Mouse (Mus musculus) embryonic facial prominence, embryonic 15.5 days (tissue): ENCODE measurements around the gene Sema7a. TPM values are rescaled to one million over a fixed set of nuclear protein-coding genes. Genes with fewer than 3 reads are reported as not detected.

Experiments used
- ATAC-seq: fragments of 200-750 bp; cut with Nextera tagmentation; 2 replicates; pipeline ENCODE4 v1.8.0; 2017; ENCODE audit warnings: low read depth, moderate TSS enrichment; ENCODE audit not compliant: insufficient number of reproducible peaks, low FRiP score, low TSS enrichment
- H3K27ac ChIP-seq: fragments of 300-500 bp; sonication (generic); replicated peaks from 2 replicates; pipeline ENCODE4 v1.5.1; 2015; ENCODE audit warnings: mild to moderate bottlenecking, inconsistent platforms
- H3K27me3 ChIP-seq: fragments of 300-500 bp; sonication (generic); 2 replicates; pipeline ENCODE4 v1.6.1; 2015; ENCODE audit warnings: inconsistent platforms
- H3K36me3 ChIP-seq: fragments of 300-500 bp; sonication (generic); 2 replicates; pipeline ENCODE4 v1.6.1; 2015; ENCODE audit warnings: mild to moderate bottlenecking, inconsistent platforms
- H3K4me1 ChIP-seq: fragments of 300-500 bp; sonication (generic); 2 replicates; pipeline ENCODE4 v1.6.1; 2015; ENCODE audit warnings: inconsistent platforms
- H3K4me2 ChIP-seq: fragments of 300-500 bp; sonication (generic); replicated peaks from 2 replicates; pipeline ENCODE4 v1.6.1; 2015; ENCODE audit warnings: mild to moderate bottlenecking, inconsistent platforms
- H3K4me3 ChIP-seq: fragments of 300-500 bp; sonication (generic); replicated peaks from 2 replicates; pipeline ENCODE4 v1.5.1; 2015; ENCODE audit warnings: mild to moderate bottlenecking, inconsistent platforms
- H3K9ac ChIP-seq: fragments of 300-500 bp; sonication (generic); 2 replicates; pipeline ENCODE4 v1.6.1; 2015; ENCODE audit warnings: inconsistent platforms
- H3K9me3 ChIP-seq: fragments of 300-500 bp; sonication (generic); replicated peaks from 2 replicates; pipeline ENCODE4 v1.6.1; 2016; ENCODE audit warnings: inconsistent platforms
- WGBS: fragments of 180-500 bp; shearing (Covaris S2); methylation state at CpG from one replicate; pipeline ENCODE4 v1.1.7; 2015; 5-methylcytosine and 5-hydroxymethylcytosine counted together
- polyA plus RNA-seq: library from polyadenylated mRNA; unstranded; fragments of >200 nt; fragmentation: Nextera tagmentation; extraction: Ambion mirVana; gene quantifications from 2 replicates; pipeline ENCODE4 v1.2.1, GENCODE M21; 2015

Gene Sema7a
- polyA plus RNA-seq, 1 experiment from 2014 or later = 0.65 TPM

DNA sequence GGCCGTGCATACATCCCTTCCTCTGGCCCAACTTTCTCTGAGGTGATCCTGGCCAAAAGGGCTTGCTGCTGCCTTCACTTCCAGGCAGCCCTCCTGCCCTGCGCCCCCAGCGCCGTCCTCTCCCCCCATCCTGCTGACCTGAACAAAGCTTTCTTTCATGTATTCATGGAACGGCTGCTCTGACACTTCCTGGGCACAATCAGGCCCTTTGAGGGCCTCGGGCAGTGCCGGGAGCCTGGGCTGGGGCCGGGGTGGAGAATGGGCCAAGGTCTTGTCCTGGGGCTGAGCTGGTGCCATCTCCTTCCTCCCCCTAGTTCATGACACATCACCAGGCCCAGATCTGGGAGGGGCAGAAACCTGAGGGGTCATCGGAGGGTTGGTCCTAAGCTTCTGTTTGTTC is 10.6 kb downstream of the Sema7a start:
- Histone ChIP-seq H3K9ac (no peak overlapping the region), H3K9me3 (no peaks in the 10 kb centered on the region), H3K27me3 (peaks cover 7% of the 10 kb centered on the region; the same call in 1 of the 2 replicates), H3K4me3 (no peak overlapping the region), H3K4me2 (no peak overlapping the region), H3K4me1 (peaks cover 37% of the 10 kb centered on the region), H3K36me3 (no peaks in the 10 kb centered on the region), H3K27ac (no peak overlapping the region)
- WGBS = 54% methylated on average over 9 of the region's 9 CpGs
- ATAC-seq = no peak

DNA sequence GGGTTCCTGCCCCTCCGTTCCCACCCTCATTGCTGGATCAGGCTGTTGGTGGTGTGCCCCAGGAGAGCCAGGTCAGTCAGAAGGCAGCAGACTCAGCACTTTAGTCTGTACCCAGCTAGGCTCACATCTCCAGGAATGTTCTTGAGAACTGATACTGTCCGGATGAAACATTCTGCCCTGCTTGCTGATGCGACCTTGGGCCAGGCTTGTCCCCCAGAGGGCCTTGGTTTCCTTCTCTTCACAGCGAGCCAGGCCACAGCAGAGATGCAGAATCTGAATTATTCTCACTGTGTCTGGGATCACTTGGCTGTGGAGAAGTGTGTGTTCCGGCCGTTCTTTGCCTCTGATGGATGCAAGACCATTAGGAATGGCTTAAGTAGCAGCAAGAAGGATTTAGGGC is 12.1 kb downstream of the Sema7a start:
- WGBS = 27% methylated on average over 6 of the region's 6 CpGs
- H3K9ac ChIP-seq = no peak overlapping the region
- no peak for ATAC-seq

DNA sequence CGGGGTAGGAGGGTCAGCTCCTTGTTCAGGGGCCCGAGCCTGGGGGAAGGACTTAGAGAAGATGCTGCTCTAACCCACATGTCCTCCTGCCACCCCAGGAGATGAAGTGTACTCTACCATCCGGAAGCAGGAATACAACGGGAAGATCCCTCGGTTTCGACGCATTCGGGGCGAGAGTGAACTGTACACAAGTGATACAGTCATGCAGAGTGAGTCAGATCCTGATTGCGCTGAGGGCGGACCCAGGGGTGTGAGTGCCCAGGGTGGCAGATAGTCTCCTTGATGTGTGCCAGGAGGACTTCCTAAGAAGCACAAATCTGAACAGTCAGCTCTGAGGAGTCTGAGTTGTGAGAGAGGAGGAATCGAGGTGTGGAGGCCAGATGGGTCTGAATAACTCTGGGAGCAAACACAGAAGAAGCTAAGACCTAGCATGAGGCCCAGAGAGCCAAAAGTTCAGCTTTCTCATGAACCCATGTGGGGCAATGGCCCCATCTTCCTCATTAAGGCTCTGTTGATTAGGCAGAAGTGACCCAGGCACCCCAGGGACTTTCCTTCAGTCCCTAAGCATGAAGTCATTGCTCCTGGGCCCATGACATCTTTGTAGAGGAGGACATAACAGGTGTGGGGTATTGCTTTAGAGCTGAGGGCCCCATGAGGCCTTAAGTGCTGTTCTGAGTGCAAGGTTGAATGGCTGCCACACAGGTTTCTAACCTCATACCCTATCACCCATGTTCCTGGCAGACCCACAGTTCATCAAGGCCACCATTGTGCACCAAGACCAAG is 15.2 kb downstream of the Sema7a start:
- no peak for ATAC-seq
- H3K4me1 ChIP-seq = peaks cover 21% of the 10 kb centered on the region
- no peaks in the 10 kb centered on the region for H3K9me3 ChIP-seq

More for the DNA sequence above, 12.1 kb downstream of the Sema7a start:
- no peak overlapping the region for H3K4me2 ChIP-seq
- no peaks in the 10 kb centered on the region for H3K36me3 ChIP-seq
- no peaks in the 10 kb centered on the region for H3K9me3 ChIP-seq
- peaks cover 33% of the 10 kb centered on the region for H3K4me1 ChIP-seq
- 0 out of 2 replicates have a peak overlapping the region, but pooled peaks have one; percentile 28 for H3K27ac ChIP-seq
- H3K4me3 ChIP-seq = no peak overlapping the region
- peaks cover 7% of the 10 kb centered on the region; the same call in 1 of the 2 replicates for H3K27me3 ChIP-seq

DNA sequence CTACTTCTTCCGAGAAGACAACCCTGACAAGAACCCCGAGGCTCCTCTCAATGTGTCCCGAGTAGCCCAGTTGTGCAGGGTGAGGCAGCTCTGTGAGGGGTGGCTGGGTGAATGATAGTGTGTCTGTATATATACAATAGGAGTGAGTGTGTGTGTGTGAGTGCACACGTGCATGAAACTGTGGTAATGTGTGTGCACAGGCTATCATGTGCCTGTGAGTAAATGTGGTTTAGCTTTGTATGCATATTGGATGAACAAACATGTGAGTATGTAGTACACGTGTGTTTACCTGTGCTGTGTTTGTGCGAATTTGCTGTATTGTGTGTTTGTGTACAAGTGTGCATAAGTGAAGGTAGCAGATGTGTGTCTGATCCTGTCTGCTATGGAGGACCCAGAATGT is 15.9 kb downstream of the Sema7a start:
- no peak for ATAC-seq
- 85% methylated on average over 6 of the region's 6 CpGs for WGBS
- Histone ChIP-seq H3K9me3 (no peaks in the 10 kb centered on the region), H3K4me2 (no peak overlapping the region), H3K9ac (no peak overlapping the region), H3K4me1 (peaks cover 15% of the 10 kb centered on the region), H3K4me3 (no peak overlapping the region), H3K36me3 (no peaks in the 10 kb centered on the region), H3K27ac (no peak overlapping the region), H3K27me3 (no peaks in the 10 kb centered on the region; the same call in 1 of the 2 replicates)

More for the DNA sequence above, 15.2 kb downstream of the Sema7a start:
- H3K36me3 ChIP-seq = no peaks in the 10 kb centered on the region
- WGBS = 85% methylated on average over 12 of the region's 12 CpGs
- H3K4me3 ChIP-seq = no peak overlapping the region
- H3K4me2 ChIP-seq = no peak overlapping the region
- H3K27me3 ChIP-seq = peaks cover 4% of the 10 kb centered on the region; the same call in 1 of the 2 replicates
- H3K27ac ChIP-seq = no peak overlapping the region
- no peak overlapping the region for H3K9ac ChIP-seq

DNA sequence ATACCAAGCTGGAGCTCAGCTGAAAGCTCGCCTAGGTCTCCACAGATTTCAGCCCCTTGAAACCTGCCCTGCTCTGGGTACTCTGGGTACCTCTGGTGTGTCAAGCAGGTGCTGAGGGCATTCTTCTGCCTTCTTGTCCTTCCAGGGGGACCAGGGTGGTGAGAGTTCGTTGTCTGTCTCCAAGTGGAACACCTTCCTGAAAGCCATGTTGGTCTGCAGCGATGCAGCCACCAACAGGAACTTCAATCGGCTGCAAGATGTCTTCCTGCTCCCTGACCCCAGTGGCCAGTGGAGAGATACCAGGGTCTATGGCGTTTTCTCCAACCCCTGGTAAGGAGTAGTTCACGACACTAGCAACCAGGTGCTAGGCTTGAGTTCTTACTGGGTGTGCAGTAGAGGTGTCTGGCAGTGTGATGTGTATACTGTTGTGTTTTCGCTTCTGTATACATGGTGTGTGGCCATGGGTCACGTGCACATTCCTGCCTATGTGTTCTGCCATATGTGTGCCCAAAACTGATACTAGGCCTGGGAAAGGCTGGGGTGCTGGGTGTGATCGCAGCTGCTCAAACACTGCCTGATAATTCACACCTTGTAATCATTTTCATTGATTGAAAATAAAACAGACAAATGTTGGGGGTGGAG is 16.4 kb downstream of the Sema7a start:
- ATAC-seq = no peak
- H3K27me3 ChIP-seq = no peaks in the 10 kb centered on the region; the same call in 1 of the 2 replicates
- no peak overlapping the region for H3K4me3 ChIP-seq
- H3K4me1 ChIP-seq = peaks cover 12% of the 10 kb centered on the region
- H3K4me2 ChIP-seq = no peak overlapping the region
- no peaks in the 10 kb centered on the region for H3K9me3 ChIP-seq
- no peak overlapping the region for H3K27ac ChIP-seq
- WGBS = 86% methylated on average over 9 of the region's 9 CpGs
- no peaks in the 10 kb centered on the region for H3K36me3 ChIP-seq
- H3K9ac ChIP-seq = no peak overlapping the region

DNA sequence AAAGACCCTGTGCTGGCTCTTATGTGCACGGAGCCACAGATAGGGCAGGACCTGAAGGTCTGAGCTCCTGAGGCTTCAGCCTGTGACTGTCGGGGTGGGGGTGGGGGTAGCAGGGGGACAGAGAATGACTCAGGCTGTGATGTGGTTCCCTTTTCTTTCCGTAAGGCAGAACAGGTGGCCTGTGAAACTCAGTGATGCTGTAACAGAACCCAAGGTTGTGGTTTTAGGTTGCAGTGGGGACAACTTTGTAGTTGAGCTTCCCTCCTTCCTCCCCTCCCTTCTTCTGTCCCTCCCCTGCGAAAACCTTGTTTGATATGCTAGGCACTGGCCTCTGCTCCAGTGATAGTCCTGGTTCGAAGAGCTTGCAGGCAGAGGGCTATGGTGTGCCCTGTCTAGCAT is 16.9 kb downstream of the Sema7a start:
- no peaks in the 10 kb centered on the region for H3K36me3 ChIP-seq
- no peaks in the 10 kb centered on the region for H3K27me3 ChIP-seq
- 64% methylated on average over 5 of the region's 5 CpGs for WGBS
- H3K4me2 ChIP-seq = no peak overlapping the region
- H3K4me1 ChIP-seq = peaks cover 6% of the 10 kb centered on the region
- ATAC-seq = no peak
- no peaks in the 10 kb centered on the region for H3K9me3 ChIP-seq
- H3K4me3 ChIP-seq = no peak overlapping the region
- no peak overlapping the region for H3K9ac ChIP-seq
- H3K27ac ChIP-seq = no peak overlapping the region

DNA sequence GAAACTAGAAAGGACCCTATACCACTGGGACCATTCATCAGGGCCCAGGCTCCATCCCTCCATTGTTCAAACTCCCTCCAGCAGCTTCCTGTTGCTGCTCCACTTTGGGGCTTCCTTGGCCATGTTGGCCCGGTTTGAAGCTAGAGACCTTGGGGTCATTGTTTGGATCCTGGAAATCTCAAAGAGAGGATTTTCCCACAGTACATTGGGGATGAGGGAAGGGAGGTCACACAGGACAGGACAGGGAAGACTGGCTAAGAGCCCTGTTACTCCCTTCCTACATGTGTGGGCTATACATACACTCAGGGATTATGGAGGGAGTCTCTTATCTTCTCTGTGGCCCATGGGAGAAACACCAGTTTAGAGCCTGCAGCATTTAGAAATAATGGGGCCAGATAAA is 18.7 kb downstream of the Sema7a start:
- H3K4me2 ChIP-seq = no peak overlapping the region
- no peaks in the 10 kb centered on the region for H3K4me1 ChIP-seq
- H3K4me3 ChIP-seq = no peak overlapping the region
- no peak overlapping the region for H3K9ac ChIP-seq
- H3K36me3 ChIP-seq = no peaks in the 10 kb centered on the region
- no peaks in the 10 kb centered on the region for H3K9me3 ChIP-seq
- no peak for ATAC-seq
- H3K27me3 ChIP-seq = no peaks in the 10 kb centered on the region
- 48% methylated on average over 1 of the region's 1 CpGs for WGBS
- no peak overlapping the region for H3K27ac ChIP-seq

DNA sequence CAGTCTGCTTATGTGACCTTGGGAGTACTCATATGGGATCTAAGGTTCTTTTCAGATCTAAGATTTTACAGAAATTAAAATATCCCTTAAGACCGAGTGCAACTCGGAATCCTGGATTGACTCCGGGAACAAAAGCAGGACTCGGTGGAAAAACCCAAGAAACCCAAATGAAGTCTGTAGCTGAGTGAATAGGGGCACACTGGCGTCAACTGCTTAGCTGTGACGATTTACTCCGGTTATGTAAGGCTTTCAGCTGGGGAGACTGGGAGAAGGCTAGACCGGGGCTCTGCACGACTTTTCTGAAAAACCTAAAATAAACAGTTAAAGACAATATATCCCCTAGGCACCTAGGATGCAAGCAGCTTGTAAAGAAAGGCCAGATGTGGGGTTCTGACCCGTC is 19.5 kb downstream of the Sema7a start:
- WGBS = 69% methylated on average over 10 of the region's 10 CpGs
- H3K4me1 ChIP-seq = no peaks in the 10 kb centered on the region

DNA sequence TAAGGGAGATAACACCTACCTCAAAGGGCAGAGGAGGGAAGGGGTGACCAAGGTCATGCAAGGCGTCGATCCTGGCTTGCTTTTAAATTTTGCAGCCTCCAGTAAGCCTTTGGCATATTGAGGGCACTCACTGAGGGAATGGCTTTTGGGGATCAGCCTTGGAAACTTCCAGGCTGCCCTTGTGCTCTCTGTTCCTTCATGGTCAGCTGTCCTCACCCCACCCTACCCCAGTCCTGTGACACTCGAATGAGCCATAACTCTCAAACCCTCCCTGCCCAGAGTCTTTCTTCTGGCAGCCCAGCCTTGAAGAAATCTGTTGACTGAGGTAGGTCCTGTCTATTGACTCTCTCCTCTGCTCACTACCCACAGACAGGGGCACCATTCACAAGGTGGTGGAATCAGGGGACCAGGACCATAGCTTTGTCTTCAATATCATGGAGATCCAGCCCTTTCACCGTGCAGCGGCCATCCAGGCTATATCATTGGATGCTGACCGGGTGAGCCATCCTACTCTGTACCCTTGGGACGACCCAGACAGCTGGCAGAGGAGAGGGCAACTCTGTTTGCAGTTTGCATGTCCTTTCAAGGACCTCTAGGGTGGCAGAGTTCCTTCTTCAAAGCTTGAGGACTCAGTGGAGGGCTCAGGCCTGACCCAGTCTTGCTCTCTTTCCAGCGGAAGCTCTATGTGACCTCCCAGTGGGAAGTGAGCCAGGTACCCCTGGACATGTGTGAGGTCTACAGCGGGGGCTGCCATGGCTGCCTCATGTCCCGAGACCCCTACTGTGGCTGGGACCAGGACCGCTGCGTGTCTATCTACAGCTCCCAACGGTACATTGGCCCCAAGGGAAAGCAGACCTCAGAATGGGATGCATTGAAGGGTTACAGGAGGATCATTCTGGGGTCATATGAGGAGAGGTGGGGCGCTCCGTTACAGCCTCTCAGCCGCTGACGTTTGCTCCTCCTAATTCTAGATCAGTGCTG is 20.3 kb downstream of the Sema7a start:
- 90% methylated on average over 17 of the region's 17 CpGs for WGBS
- no peak overlapping the region for H3K4me3 ChIP-seq

More for the DNA sequence above, 19.5 kb downstream of the Sema7a start:
- H3K36me3 ChIP-seq = no peaks in the 10 kb centered on the region
- no peak for ATAC-seq
- H3K27me3 ChIP-seq = no peaks in the 10 kb centered on the region
- no peaks in the 10 kb centered on the region for H3K9me3 ChIP-seq
- H3K4me2 ChIP-seq = no peak overlapping the region
- no peak overlapping the region for H3K4me3 ChIP-seq
- no peak overlapping the region for H3K9ac ChIP-seq
- no peak overlapping the region for H3K27ac ChIP-seq

DNA sequence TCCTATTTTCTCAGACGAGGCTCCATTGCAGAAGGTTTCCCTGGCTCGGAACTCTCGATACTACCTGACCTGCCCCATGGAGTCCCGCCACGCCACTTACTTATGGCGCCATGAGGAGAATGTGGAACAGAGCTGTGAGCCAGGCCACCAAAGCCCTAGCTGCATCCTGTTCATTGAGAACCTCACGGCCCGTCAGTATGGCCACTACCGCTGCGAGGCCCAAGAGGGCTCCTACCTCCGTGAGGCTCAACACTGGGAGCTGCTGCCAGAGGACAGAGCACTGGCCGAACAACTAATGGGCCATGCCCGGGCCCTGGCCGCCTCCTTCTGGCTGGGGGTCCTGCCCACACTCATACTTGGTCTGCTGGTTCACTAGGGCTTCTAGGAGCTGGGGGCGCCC is 21.3 kb downstream of the Sema7a start:
- ATAC-seq = no peak

More for the DNA sequence above, 20.3 kb downstream of the Sema7a start:
- Histone ChIP-seq H3K36me3 (no peaks in the 10 kb centered on the region), H3K27me3 (no peaks in the 10 kb centered on the region), H3K9me3 (no peaks in the 10 kb centered on the region), H3K9ac (no peak overlapping the region), H3K4me1 (no peaks in the 10 kb centered on the region; the same call in 1 of the 2 replicates), H3K4me2 (no peak overlapping the region), H3K27ac (no peak overlapping the region)
- no peak for ATAC-seq

More for the DNA sequence above, 21.3 kb downstream of the Sema7a start:
- Histone ChIP-seq H3K36me3 (no peaks in the 10 kb centered on the region), H3K9me3 (no peaks in the 10 kb centered on the region), H3K4me2 (no peak overlapping the region), H3K4me3 (no peak overlapping the region), H3K9ac (no peak overlapping the region), H3K4me1 (no peaks in the 10 kb centered on the region; the same call in 1 of the 2 replicates), H3K27me3 (no peaks in the 10 kb centered on the region), H3K27ac (no peak overlapping the region)
- 89% methylated on average over 15 of the region's 15 CpGs for WGBS
